Mouse (Mus musculus) urinary bladder, adult 2 months (tissue): ENCODE results near the gene Dlgap1. TPM values are rescaled to one million over a fixed set of nuclear protein-coding genes. Genes with fewer than 3 reads are reported as not detected.

Experiments
- DNase-seq: peaks from one replicate; pipeline ENCODE4 v3.0.0; 2022; ENCODE audit warnings: low spot score
- polyA plus RNA-seq: library from polyadenylated mRNA; depleted of rRNA; stranded (reverse); fragments of >200 nt; gene quantifications from 2 replicates; pipeline ENCODE4 v1.2.3, GENCODE M21; 2012

Gene Dlgap1
- polyA plus RNA-seq, 1 experiment: 1.6 TPM

DNA sequence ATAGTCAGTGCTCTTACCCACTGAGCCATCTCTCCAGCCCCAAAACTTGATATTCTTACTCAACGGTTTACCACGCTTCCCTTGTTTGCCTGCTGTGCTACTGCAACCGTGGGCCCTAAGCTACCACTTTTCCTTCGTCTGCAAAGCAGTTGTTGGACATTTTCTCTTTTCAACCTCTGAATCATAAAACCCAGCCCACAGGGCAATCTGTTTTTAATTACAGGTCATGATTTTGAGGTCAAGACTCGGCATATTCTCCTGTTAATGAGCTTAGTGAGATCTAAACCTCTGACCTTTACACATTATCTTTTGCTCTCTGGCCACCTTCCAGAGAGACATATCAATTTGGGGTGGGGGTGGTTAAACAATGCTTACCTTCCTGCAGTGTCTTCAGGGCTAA, 869.7 kb downstream of the Dlgap1 start:
- DNase-seq: no peak

GRCm38 (mm10) chr17:70843252-70843651, 874.4 kb downstream of the Dlgap1 start:
- DNase-seq: no peak

DNA sequence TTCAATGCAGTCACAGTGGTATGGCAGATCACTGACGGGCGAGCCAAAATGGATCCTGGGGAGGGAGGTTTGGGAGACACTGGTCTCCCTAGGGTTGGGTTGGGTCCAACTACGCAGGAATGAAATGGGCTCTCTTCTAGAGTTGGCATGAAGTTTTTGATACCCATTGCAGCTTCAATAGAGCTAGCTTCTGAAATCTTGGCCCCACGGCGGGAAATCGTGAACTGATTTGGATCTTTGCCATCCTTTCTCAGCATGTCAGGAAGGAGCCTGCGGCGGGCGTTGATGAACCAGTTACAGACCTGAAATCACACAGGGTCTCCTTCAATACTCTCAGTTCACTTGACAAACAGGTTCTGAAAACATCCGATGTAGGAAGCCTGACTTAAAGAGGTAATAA, 876.1 kb downstream of the Dlgap1 start:
- no peak for DNase-seq

DNA sequence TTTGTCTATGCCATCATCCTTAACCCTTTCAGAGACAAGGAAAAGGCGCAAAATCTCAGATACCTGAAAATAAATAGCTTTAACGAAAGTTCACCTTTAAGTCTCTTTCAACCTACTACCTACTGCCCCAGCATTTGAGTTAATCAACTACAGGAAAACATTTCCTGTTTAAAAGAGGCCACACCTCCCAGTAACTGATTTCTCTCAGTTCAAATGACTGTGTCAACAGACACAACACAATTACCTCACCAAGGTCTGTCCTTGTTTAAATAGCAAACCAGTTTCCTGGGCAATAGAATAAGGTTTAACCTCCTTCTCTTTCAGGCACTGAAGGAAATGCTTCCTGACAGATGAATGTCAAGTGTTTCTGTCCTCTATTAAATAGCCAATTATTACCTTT, 876.7 kb downstream of the Dlgap1 start:
- DNase-seq: no peak

- no peak for DNase-seq
These were observed 877.3 kb downstream of the Dlgap1 start for GRCm38 (mm10) chr17:70846111-70846644.

GRCm38 (mm10) chr17:70847086-70847485, 878.2 kb downstream of the Dlgap1 start:
- no peak for DNase-seq

- no peak for DNase-seq
These were observed 879.1 kb downstream of the Dlgap1 start for GRCm38 (mm10) chr17:70847751-70848510.

GRCm38 (mm10) chr17:70848511-70849398, 879.9 kb downstream of the Dlgap1 start:
- peak; percentile 60 for DNase-seq

DNA sequence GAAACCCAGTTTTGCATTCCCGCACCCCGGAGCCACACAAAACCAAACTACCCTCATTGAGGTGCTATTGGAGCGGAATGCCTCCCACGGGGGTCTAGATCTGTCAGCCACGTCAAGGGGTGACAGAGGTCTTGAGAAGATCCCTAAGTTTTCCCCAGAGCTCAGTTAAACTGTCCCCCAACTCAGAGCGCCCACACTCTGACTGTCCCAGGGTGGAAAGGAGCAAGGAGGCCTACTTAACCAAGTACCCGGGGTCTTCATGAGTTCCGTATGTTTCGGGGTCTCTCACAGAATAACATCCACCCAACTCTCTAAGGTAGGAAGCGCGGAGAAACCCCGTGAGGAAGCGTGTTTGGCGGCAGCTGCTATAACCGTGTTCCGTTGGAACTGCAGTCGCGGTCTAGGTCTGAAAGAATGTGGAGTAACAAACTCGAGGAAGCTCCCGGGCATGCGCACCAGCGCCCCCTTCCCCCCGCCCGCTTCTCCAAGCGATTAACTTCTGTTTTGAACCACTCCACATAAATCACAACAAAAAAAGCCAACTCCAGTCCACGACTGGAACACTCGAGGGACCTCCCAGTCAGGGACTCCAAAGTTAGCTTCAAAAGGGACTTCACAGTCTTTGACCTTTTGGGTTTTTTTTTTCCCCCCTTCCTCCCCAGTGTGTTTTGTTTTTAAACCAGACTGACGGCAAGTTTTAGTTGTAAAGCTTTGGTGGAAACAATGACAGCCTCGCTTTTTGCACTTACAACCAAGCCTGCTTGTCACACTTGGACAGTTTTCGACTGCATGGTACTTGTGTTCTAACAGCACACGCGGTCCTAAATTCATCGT, 880.7 kb downstream of the Dlgap1 start:
- peak; percentile 87 for DNase-seq

DNA sequence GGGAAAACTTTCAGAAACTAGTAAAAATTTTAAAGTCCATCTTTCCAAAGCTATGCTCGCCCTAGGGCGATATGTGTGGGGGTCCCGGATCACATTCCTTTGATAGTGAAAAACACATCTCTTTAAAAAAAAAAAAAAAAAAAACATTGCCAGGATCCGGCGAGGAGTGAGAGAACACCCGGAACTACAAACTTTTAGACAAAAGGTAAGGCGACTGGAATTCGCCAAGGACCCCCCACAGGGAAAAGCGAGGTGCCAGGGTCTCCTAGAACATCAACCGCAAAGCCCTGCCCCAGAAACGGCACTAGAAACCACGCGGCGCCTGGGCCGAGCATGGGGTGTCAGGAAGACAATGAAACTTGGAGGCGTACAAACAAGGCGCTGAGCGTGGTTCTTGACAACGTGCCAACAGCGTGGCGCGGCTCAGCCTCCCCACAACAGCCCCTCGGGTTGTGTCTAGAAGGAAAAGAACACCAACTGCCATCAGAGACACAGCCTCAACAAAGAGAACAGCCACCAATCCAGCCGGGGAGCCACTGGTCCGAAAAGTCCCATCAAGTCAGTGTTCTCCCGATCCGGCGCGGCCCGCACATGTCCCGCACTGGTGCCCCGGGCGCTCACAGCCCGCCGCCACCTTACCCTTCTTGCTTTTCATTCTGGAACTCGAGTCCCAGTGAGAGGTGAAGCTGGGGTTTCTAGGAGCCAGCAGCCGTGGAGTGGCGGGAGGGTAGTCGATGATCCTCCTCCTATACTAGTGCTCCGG, 881.5 kb downstream of the Dlgap1 start:
- DNase-seq: peak; percentile 72

DNA sequence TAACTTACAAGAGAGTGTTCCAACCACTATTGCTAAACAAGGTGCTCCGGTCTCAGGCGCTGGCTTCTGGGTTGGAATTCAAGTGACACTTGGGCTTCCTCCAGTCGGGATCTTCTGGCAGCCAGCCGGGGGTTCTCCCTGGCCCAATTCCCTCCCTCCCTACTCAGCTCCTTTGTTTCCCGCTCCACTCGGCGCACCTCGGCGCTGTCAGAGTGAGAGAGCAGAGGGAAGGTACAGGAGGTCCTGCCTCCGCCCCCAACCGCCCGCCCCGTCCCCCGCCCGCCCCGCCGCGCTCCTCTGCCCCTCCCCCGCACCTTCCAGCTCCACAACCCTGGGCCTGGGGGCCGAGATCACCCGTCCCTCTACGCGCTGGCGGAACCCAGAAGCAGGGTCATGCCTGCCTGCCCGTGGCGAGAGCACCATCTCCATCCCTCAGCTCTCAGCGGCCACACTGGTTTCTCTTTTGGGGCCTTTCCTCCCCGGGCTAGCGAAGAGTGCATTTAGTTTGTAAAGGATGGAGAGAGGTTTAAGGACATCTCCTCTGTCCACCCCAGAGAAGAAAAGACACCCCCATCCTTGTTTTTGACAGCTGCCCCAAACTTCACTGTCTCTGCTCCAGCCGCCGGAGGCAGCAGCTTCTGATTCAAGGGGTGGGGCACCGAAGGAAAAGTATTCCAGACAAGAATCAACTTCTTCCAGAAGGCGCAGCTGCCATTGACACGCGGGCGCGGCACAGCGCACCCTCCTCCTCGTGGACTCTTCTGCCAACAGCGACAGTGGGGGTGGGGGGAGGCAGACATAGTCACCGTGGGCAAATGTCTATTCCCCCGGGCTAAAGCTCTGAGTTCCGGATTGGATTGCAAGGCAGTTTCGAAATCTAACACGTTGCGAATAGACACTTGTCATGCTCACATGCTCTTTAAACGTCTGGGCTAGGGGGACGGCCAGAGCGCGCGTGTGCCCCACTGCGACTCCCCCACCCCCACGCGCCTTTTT, 882.4 kb downstream of the Dlgap1 start:
- DNase-seq: peak; percentile 86

DNA sequence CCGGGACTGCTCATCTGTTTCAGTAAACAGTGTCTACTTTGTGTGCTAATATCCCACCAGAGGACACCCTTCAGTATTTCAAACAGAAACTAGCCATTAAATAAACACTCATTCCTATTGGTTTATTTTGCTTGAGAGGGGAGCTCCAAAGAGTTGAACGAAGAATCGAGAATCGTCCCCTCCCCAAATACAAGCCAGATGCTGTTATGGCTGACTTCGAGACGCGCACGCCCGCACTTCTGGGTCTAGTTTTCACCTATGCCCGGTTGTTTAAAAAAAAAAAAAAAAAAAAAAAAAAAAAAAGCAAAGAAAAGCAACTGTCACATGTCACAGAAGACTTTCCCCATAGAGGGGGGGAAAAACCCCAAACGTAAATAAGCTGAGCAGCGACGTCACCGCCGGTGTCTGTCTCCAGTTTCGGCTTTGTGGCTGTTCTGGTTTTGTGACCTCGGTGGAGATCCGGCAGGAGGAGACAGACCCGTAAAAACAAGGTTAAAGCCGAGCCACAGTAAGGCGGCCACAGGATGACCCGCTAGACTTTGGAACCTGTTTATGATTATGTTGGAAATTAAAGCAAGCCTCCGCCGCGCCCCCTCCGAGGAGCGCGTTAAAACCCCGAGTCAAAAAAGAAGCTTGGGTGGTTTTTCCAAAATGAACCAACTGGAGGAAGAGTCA, 883.3 kb downstream of the Dlgap1 start:
- DNase-seq: peak; percentile 53

DNA sequence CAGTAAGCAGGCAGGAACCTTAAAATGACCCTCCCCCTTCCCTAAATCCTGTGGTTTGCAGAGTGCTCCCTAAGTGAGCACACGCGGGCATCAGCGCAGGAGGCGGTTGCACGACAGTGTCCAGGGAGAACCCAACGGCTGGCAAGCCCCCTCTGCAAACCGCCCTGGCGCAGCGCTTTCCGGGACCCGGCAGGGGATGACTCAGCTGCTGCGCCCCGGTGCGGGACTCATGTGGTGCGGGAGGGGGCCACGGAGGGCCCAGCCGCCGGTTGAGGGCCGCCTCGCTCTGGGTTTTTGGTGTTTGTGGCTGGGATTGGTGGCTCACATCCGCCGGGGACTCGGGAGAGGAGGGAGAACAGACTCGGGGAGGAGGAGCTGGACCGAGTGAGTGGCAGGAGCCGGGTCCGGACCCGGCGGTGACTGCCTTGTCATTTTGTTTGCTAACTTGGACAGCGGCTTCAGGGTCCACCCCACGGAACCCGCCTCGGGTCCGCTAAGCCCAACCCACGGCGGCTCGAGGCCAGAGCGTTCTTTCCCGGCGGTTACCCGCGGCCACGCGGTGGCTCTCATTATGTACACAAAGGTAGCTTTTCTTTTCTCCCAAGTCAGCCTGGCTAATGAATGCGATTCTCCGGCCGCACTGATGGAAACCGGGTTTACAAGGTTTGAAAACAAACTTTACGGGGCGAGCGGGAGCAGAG, 884.0 kb downstream of the Dlgap1 start:
- DNase-seq: peak; percentile 81

- peak; percentile 45 for DNase-seq
These were observed 884.6 kb downstream of the Dlgap1 start, which contains the start of gene Tgif1 for GRCm38 (mm10) chr17:70853436-70853905. Gene Tgif1, minus strand, starts transcription at chr17:70853546.

- no peak for DNase-seq
These were observed 885.1 kb downstream of the Dlgap1 start for GRCm38 (mm10) chr17:70854021-70854420.

DNA sequence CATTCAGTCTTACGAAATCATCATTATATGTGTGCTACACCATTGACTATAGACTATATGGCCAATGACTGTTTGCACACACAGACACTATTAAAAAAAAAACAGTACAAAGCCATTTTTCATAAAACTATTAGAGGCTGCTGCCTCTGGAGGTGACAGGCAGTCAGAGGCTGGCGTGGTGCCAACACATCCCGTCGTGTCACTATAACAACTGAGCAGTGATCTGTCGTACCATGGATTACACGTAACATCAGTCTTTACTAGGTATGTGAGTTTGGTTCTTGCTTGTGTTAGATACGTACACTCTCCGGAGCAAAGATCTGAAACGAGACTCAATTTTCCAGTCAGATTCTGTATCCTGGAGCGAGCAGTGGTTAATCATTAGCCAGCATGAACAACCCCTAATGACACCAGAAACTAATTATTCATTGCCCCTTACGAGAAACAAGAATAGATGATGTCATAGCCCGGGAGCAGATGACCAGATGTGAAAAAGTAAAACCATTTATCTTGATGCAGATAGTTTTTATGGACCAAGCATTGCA, 888.1 kb downstream of the Dlgap1 start:
- DNase-seq: no peak

- DNase-seq: no peak
These were observed 889.9 kb downstream of the Dlgap1 start for GRCm38 (mm10) chr17:70858814-70859213.

DNA sequence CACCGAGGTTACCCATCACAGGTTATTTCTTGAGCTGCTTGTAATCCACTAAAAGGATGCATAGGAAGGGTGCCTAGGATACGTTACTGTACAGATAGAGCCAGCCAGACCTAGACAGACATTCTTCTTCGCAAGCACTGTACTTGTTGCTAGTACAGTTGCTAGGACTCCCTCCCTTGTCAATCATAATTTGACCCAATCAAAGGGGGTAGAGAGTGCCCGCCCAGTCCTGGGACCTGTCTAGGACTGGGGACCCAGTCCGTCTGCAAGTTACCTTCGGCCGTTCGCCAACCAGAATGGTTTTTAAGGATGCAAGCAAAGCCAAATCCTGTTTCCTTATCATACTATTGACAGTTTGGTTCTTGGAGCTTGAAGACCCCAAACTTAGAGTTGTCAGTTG, 895.2 kb downstream of the Dlgap1 start:
- DNase-seq: no peak
